Mouse (Mus musculus) small intestine, adult 2 months (tissue): ENCODE results near the gene Arhgap30.

Experiments
- CTCF ChIP-seq: fragments of 200-500 bp; IDR thresholded peaks from 2 replicates; pipeline ENCODE4 v1.5.1; 2012; ENCODE audit warnings: low read depth, mild to moderate bottlenecking, control low read depth, inconsistent platforms, low read length, moderate library complexity, mixed read lengths; ENCODE audit not compliant: insufficient replicate concordance, insufficient read length; ENCODE audit errors: extremely low read depth
- POLR2A ChIP-seq: fragments of 200-500 bp; IDR thresholded peaks from 2 replicates; pipeline ENCODE4 v1.6.1; 2012; ENCODE audit warnings: low read depth, mild to moderate bottlenecking, control low read depth, inconsistent platforms, low read length, moderate library complexity

DNA sequence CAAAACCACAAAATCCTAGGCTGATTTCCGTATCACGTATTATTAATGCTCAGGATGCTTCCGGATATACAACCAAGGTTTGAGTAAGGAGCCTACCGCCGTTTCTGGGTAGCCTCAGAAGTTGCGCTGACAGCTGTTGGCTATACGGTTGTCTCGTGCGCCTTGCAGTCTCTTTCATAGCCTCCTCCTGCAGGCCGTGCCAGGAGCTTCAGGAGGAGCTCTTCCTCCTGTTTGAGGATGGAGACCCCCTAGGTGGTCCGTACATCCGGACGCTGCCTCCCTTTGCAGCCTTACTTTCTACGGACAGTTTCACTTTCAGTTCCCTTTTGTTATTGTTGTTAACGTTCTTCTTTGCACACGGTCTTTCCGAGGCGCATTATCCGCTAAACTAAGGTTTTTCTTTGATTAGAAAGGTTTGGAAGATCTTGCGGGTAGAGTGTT is 23.3 kb downstream of the Arhgap30 start:
- 0 out of 2 replicates have a peak, but pooled peaks have one; percentile 12 for TF ChIP-seq CTCF
- no peak; the same call in 1 of the 2 replicates for TF ChIP-seq POLR2A
